Mouse (Mus musculus) neural tube, postnatal 0 days (tissue): ENCODE data around the gene 1700009N14Rik. TPM values are rescaled to one million over a fixed set of nuclear protein-coding genes. Genes with fewer than 3 reads are reported as not detected.

Source experiments
- polyA plus RNA-seq: library from polyadenylated mRNA; unstranded; fragments of >200 nt; fragmentation: Nextera tagmentation; extraction: Ambion mirVana; gene quantifications from 2 replicates; pipeline ENCODE4 v1.2.1, GENCODE M21; 2015

The 1700009N14Rik gene
- polyA plus RNA-seq: not detected in 2 replicates

GRCm38 (mm10) chr4:39450069-39450468, at the start of gene 1700009N14Rik:
Gene 1700009N14Rik, plus strand, starts transcription at chr4:39450295.

